Mouse (Mus musculus) adrenal gland, adult 2 months (tissue): Measurements from ENCODE around the gene Spink8. TPM values are rescaled to one million over a fixed set of nuclear protein-coding genes. Genes with fewer than 3 reads are reported as not detected.

Experiments
- DNase-seq: peaks from one replicate; pipeline ENCODE4 v3.0.0; 2021
- polyA plus RNA-seq: library from polyadenylated mRNA; depleted of rRNA; stranded (reverse); fragments of >200 nt; gene quantifications from 2 replicates; pipeline ENCODE4 v1.2.3, GENCODE M21; 2012; rRNA removed
- total RNA-seq, 2 experiments: library from RNA; stranded (reverse); gene quantifications; 2 replicates each; pipeline ENCODE4 v1.2.3; 2021

Gene Spink8
- total and polyA plus RNA-seq, 3 experiments = 15.2 to 33.6 TPM; not detected in 1

- DNase-seq = no peak
These were observed 59.0 kb downstream of the Spink8 start for GRCm38 (mm10) chr9:109870983-109871572.

- peak; percentile 99 for DNase-seq
These were observed 63.0 kb downstream of the Spink8 start, which contains the start of gene Cdc25a for GRCm38 (mm10) chr9:109874797-109875691. Gene Cdc25a (plus strand): TSS chr9:109875579.

- DNase-seq = peak; percentile 87
These were observed 63.9 kb downstream of the Spink8 start for GRCm38 (mm10) chr9:109875695-109876601.

Other genes starting within 250 kb of the Spink8 start
- gene Fbxw15, start 244.0 kb upstream of the Spink8 start, total RNA-seq = not detected
- not detected in 2 replicates for gene Fbxw15, start 244.0 kb upstream of the Spink8 start, polyA plus RNA-seq
- not detected for gene Fbxw24, start 186.2 kb upstream of the Spink8 start, total RNA-seq
- gene Fbxw24, start 186.2 kb upstream of the Spink8 start, polyA plus RNA-seq = not detected in 2 replicates
- not detected for gene Fbxw25, start 147.6 kb upstream of the Spink8 start, total RNA-seq
- gene Fbxw25, start 147.6 kb upstream of the Spink8 start, polyA plus RNA-seq = not detected in 2 replicates
- not detected for gene Fbxw18, start 109.6 kb upstream of the Spink8 start, total RNA-seq
- not detected in 2 replicates for gene Fbxw18, start 109.6 kb upstream of the Spink8 start, polyA plus RNA-seq
- not detected for gene Fbxw26, start 66.2 kb upstream of the Spink8 start, total RNA-seq
- gene Fbxw26, start 66.2 kb upstream of the Spink8 start, polyA plus RNA-seq = not detected in 2 replicates
- gene Fbxw27, start 21.6 kb upstream of the Spink8 start, total RNA-seq = not detected
- not detected in 2 replicates for gene Fbxw27, start 21.6 kb upstream of the Spink8 start, polyA plus RNA-seq
- 10 to 100 TPM; 19.0 to 20.7 TPM for gene Nme6, start 20.5 kb downstream of the Spink8 start, total RNA-seq
- gene Nme6, start 20.5 kb downstream of the Spink8 start, polyA plus RNA-seq = 9.3 and 10.9 TPM in 2 replicates
- under 1 TPM; 0.52 to 0.69 TPM for gene Camp, start 37.3 kb downstream of the Spink8 start, total RNA-seq
- gene Camp, start 37.3 kb downstream of the Spink8 start, polyA plus RNA-seq = 0.71 TPM in 1 of 2 replicates, not detected in the other
- 10 to 100 TPM; 11.4 to 13.3 TPM for gene Cdc25a, start 63.3 kb downstream of the Spink8 start, total RNA-seq
- gene Cdc25a, start 63.3 kb downstream of the Spink8 start, polyA plus RNA-seq = 4.3 TPM in 2 replicates
- 10 to 100 TPM; 81.6 to 82.5 TPM for gene Map4, start 119.2 kb downstream of the Spink8 start, total RNA-seq
- gene Map4, start 119.2 kb downstream of the Spink8 start, polyA plus RNA-seq = 219 and 223 TPM in 2 replicates